Mouse (Mus musculus): ENCODE data around the gene Znfx1. TPM values are rescaled to one million over a fixed set of nuclear protein-coding genes. Genes with fewer than 3 reads are reported as not detected.
A peak's percentile ranks its signal among the peaks of the same experiment; 100 is the strongest.

Znfx1 gene
- polyA plus RNA-seq, 2 experiments, result 6.7 to 7.7 TPM

DNA sequence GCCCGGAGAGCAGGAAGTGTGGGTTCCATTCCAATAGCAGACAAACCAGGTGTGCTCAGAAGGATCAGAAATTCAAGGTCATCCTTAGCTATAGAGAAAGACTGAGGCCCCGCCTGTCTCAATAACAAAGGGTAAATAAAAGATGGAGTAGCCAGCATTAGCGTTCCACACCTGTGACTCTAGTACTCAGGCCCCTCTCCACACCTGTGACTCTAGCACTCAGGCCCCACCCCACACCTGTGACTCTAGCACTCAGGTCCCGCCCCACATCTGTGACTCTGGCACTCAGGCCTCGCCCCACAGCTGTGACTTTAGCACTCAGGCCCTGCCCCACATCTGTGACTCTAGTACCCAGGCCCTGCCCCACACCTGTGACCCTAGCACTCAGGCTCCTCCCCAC, 11.8 kb upstream of the Znfx1 start:
- whole genome bisulfite sequencing (ENCODE audit: insufficient replicate concordance), result 79% methylated on average over 5 of the region's 5 CpGs
- TF ChIP-seq CTCF (IDR thresholded peaks at IDR 0.05; ENCODE audit: low read depth), result no peak
- TF ChIP-seq EP300 (IDR thresholded peaks at IDR 0.05; ENCODE audit: low read depth), result no peak

DNA sequence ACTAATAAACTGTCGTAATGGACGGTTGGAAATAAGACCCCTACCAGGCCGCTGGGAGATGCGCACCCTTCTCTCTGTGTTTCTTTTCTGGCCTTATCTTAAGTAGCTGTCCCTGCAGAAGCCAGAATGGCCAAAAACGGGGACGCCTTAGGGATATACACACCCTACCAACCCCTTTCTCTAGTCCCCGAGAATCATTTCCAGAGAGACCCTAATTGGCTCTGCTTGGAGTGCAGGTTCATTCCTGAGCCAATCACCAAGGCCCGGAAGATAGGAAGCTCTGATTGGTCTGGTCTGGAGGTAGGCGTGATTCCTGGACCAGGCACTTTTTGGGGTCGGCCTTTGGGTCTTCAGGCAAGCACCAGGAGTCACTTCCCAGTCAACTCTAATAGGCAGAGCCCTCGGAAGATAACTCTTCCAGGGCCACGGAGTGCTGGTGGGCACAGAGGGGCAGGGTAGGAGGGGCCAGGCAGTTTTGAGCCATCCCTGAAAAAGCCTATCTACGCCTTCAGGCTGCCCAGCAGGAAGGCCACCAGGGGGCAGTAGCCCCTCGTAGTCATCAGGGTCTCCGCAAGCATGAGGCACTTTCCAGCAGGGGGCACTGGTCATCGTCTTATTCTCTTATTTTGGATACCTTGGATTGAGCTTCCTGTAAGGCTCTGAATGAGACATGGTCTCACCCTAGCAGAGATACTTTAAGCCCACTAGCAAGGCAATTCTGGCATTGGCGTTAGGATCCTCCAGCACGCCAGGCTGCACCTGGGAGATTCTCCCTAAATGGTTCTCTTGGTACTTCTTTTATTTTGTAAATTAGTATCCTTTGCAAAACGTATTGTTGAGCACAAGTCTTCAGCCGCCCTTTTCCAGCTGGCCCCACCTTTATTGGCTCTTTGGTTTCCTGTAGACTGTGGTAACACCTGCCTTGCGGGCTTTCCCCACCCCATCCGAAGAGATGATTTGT, 9.1 kb upstream of the Znfx1 start:
- Histone ChIP-seq H3K9ac (replicated peaks) (peak overlapping the region; percentile 28), H3K4me3 (ENCODE audit: insufficient read depth in 1 of 2, low read depth in 2 of 2, low read length in 2 of 2) (peak overlapping the region; percentile 48 to 61), H3K4me1 (replicated peaks; ENCODE audit: control insufficient read depth in 2 of 2, insufficient read depth in 2 of 2, low read length in 1 of 2) (peaks cover 0 to 10% of the 10 kb centered on the region in 2 experiments; a peak in 2 of 4 replicates), H3K4me2 (ENCODE audit: low read depth) (peak overlapping the region; percentile 77), H3K9me3 (ENCODE audit: control insufficient read depth, low read length) (no peaks in the 10 kb centered on the region), H3K27me3 (ENCODE audit: control insufficient read depth, insufficient read depth, low read length) (no peaks in the 10 kb centered on the region), H3K27ac (peak overlapping the region; percentile 22), H3K36me3 (replicated peaks; ENCODE audit: control insufficient read depth, insufficient read depth, low read depth) (no peaks in the 10 kb centered on the region)
- DNase-seq (ENCODE audit: low read depth in 3 of 3, low spot score in 3 of 3), result peak; percentile 78 to 84 (median 78)
- WGBS (ENCODE audit: insufficient replicate concordance), result 8% methylated on average over 22 of the region's 22 CpGs
- ATAC-seq (ENCODE audit: insufficient read depth), result peak; percentile 91
- TF ChIP-seq CTCF (IDR thresholded peaks at IDR 0.05; ENCODE audit: low read depth), result peak; percentile 100
- no peak for TF ChIP-seq EP300 (IDR thresholded peaks at IDR 0.05; ENCODE audit: low read depth)

More for the DNA sequence above, 11.8 kb upstream of the Znfx1 start:
- Histone ChIP-seq H3K36me3 (replicated peaks; ENCODE audit: control insufficient read depth, insufficient read depth, low read depth) (no peaks in the 10 kb centered on the region), H3K4me1 (replicated peaks; ENCODE audit: control insufficient read depth in 2 of 2, insufficient read depth in 2 of 2, low read length in 1 of 2) (peaks cover 0 to 10% of the 10 kb centered on the region in 2 experiments; a peak in 2 of 4 replicates), H3K27ac (no peak overlapping the region), H3K4me3 (ENCODE audit: insufficient read depth in 1 of 2, low read depth in 2 of 2, low read length in 2 of 2) (no peak overlapping the region), H3K9me3 (ENCODE audit: control insufficient read depth, low read length) (no peaks in the 10 kb centered on the region), H3K9ac (replicated peaks) (no peak overlapping the region), H3K27me3 (ENCODE audit: control insufficient read depth, insufficient read depth, low read length) (no peaks in the 10 kb centered on the region), H3K4me2 (ENCODE audit: low read depth) (no peak overlapping the region)
- DNase-seq (ENCODE audit: low read depth in 3 of 3, low spot score in 3 of 3) (no peak), ATAC-seq (ENCODE audit: insufficient read depth) (no peak)

DNA sequence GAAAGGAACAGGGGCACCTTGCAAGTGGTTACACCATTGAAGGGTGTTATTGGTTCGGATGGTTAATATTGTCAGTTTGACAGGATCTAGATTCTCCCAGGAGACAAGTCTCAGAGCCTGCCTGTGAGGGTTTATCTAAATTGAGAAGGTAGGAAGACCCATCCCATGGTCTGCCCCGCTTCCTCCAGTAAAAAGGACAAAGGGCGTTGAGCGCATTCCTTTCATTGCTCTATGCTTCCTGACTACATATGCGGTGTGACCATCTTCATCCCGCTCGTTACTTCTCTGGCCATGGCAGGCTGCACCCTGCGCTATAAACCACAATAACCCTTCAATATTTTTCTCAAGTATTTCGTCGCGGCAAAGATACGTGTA, 8.4 kb upstream of the Znfx1 start:
- ATAC-seq (ENCODE audit: insufficient read depth) (no peak), DNase-seq (ENCODE audit: low read depth in 3 of 3, low spot score in 3 of 3) (no peak)
- H3K4me3 ChIP-seq (ENCODE audit: insufficient read depth in 1 of 2, low read depth in 2 of 2, low read length in 2 of 2), result peak overlapping the region; percentile 48 to 61
- WGBS (ENCODE audit: insufficient replicate concordance), result 12% methylated on average over 12 of the region's 12 CpGs
- H3K9me3 ChIP-seq (ENCODE audit: control insufficient read depth, low read length), result no peaks in the 10 kb centered on the region
- no peaks in the 10 kb centered on the region for H3K27me3 ChIP-seq (ENCODE audit: control insufficient read depth, insufficient read depth, low read length)
- peak overlapping the region; percentile 28 for H3K9ac ChIP-seq (replicated peaks)
- peaks cover 0 to 10% of the 10 kb centered on the region in 2 experiments; a peak in 2 of 4 replicates for H3K4me1 ChIP-seq (replicated peaks; ENCODE audit: control insufficient read depth in 2 of 2, insufficient read depth in 2 of 2, low read length in 1 of 2)
- peak overlapping the region; percentile 77 for H3K4me2 ChIP-seq (ENCODE audit: low read depth)
- H3K27ac ChIP-seq, result peak overlapping the region; percentile 22
- no peaks in the 10 kb centered on the region; the same call in 1 of the 2 replicates for H3K36me3 ChIP-seq (replicated peaks; ENCODE audit: control insufficient read depth, insufficient read depth, low read depth)
- no peak for TF ChIP-seq CTCF (IDR thresholded peaks at IDR 0.05; ENCODE audit: low read depth)
- no peak for TF ChIP-seq EP300 (IDR thresholded peaks at IDR 0.05; ENCODE audit: low read depth)

DNA sequence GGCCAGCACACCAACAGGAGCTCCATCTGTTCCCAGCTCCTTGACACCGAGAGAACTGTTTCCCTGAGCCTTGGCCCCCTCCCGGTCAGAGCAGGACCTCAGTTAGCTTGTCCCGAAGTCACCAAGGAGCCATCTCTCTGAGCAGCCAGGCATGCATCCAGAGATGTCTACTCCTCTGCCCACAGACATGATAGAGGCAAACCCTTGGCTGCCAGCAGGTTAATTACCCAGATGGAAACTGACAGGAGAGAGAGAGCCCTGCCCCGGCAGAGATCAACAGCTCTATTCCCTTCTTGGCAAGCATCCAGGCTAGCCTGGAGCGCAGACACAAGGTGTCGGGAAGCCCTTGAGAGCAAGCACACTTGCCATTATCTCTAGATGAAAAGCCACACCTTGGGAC, 7.5 kb upstream of the Znfx1 start:
- no peaks in the 10 kb centered on the region for H3K9me3 ChIP-seq (ENCODE audit: control insufficient read depth, low read length)
- no peak for TF ChIP-seq CTCF (IDR thresholded peaks at IDR 0.05; ENCODE audit: low read depth)
- no peak for TF ChIP-seq EP300 (IDR thresholded peaks at IDR 0.05; ENCODE audit: low read depth)
- no peak overlapping the region for H3K4me2 ChIP-seq (ENCODE audit: low read depth)
- DNase-seq (ENCODE audit: low read depth in 3 of 3, low spot score in 3 of 3) (no peak), ATAC-seq (ENCODE audit: insufficient read depth) (no peak)
- H3K4me3 ChIP-seq (ENCODE audit: insufficient read depth in 1 of 2, low read depth in 2 of 2, low read length in 2 of 2), result no peak overlapping the region
- peaks cover 9% of the 10 kb centered on the region for H3K36me3 ChIP-seq (replicated peaks; ENCODE audit: control insufficient read depth, insufficient read depth, low read depth)
- no peak overlapping the region for H3K27ac ChIP-seq
- H3K4me1 ChIP-seq (replicated peaks; ENCODE audit: control insufficient read depth in 2 of 2, insufficient read depth in 2 of 2, low read length in 1 of 2), result peaks cover 0 to 12% of the 10 kb centered on the region in 2 experiments; a peak in 2 of 4 replicates
- 76% methylated on average over 6 of the region's 6 CpGs for WGBS (ENCODE audit: insufficient replicate concordance)
- H3K27me3 ChIP-seq (ENCODE audit: control insufficient read depth, insufficient read depth, low read length), result no peaks in the 10 kb centered on the region
- H3K9ac ChIP-seq (replicated peaks), result no peak overlapping the region

DNA sequence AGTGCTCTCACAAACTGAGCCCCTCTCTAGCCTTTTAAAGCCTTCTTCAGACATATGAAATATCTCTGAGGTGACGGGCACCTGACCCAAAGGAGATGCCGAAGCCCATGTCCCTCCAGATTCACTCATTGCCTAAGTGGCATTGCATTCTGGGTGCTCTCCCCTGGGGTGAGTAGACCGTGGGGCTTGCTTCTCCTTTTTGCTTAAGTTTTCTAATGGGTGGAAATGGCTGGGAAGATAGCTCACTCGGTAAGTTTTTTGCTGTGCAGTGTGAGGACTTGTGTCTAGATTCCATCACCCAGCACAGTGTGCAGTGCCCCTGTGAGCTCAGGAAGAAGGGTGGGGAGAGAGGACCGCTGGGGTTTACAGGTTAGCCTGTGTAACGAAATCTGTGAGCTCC, 4.8 kb upstream of the Znfx1 start:
- no peak overlapping the region for H3K9ac ChIP-seq (replicated peaks)
- no peak overlapping the region for H3K4me2 ChIP-seq (ENCODE audit: low read depth)
- TF ChIP-seq CTCF (IDR thresholded peaks at IDR 0.05; ENCODE audit: low read depth), result no peak
- TF ChIP-seq EP300 (IDR thresholded peaks at IDR 0.05; ENCODE audit: low read depth), result no peak
- DNase-seq (ENCODE audit: low read depth in 3 of 3, low spot score in 3 of 3) (no peak), ATAC-seq (ENCODE audit: insufficient read depth) (no peak)
- no peak overlapping the region for H3K4me3 ChIP-seq (ENCODE audit: insufficient read depth in 1 of 2, low read depth in 2 of 2, low read length in 2 of 2)
- peaks cover 25% of the 10 kb centered on the region for H3K36me3 ChIP-seq (replicated peaks; ENCODE audit: control insufficient read depth, insufficient read depth, low read depth)
- 22% methylated on average over 6 of the region's 6 CpGs for WGBS (ENCODE audit: insufficient replicate concordance)
- no peak overlapping the region for H3K27ac ChIP-seq
- H3K9me3 ChIP-seq (ENCODE audit: control insufficient read depth, low read length), result no peaks in the 10 kb centered on the region
- peaks cover 2 to 18% of the 10 kb centered on the region in 2 experiments; a peak in 3 of 4 replicates for H3K4me1 ChIP-seq (replicated peaks; ENCODE audit: control insufficient read depth in 2 of 2, insufficient read depth in 2 of 2, low read length in 1 of 2)
- no peaks in the 10 kb centered on the region for H3K27me3 ChIP-seq (ENCODE audit: control insufficient read depth, insufficient read depth, low read length)

All from liver, embryonic 14.5 days (tissue).